In the genomic region with DNA sequence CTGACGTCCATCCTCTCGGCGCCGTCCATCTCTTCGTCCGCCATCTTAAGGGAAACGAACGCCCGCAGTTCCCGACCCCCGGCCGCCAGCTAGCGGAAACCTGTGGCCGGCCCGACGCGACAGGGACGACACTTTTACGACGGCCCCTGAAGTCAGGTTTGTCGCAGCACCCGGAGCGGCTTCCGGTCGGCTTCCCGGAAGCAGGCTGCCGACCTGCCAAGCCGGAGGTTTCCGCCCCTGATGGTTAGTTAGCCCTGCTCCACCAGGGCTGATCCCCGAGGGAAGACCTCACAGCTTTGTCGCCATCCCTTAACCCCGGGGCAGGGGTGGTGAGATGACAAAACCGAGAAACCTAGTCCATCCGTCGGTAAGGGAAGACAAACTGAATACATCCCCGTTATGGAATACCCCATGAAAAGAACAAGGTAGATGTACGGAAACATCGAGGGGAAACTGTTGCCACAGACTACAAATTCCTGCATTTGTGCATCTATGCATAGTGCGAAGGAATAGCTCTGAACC, we compare ENCODE assay signal across 8 mouse cellular contexts. TPM values are rescaled to one million over a fixed set of nuclear protein-coding genes. Genes with fewer than 3 reads are reported as not detected.
DNase-seq lines count a peak whose midpoint lies in the region.

A gene (minus strand): TSS at position 157 of the 522 bp plus-strand sequence.

- intact Hi-C loops in gastrocnemius, postnatal 14 days (cut with DNase I; ENCODE audit: low total_unique reads): no loop called here

- peak within 1 kb of the TSS; percentile 93 for H3K4me3 ChIP-seq in megakaryocyte, embryonic 14.5 days (replicated peaks)

- H3K9me3 ChIP-seq in megakaryocyte, embryonic 14.5 days: no peaks in the 10 kb centered on the region

- no peaks in the 10 kb centered on the region for H3K27me3 ChIP-seq in megakaryocyte, embryonic 14.5 days (replicated peaks)

- H3K36me3 ChIP-seq in megakaryocyte, embryonic 14.5 days (replicated peaks; ENCODE audit: low read length): peaks cover 11% of the 10 kb centered on the region

- DNase-seq in adrenal gland, adult (ENCODE audit: inconsistent age in 2 of 2, low spot score in 1 of 2): peak; percentile 90 to 94
- DNase-seq in embryo, embryonic 10 days (ENCODE audit: low spot score): peak; percentile 94
- peak; percentile 88 for DNase-seq in gastrocnemius, postnatal 14 days
- DNase-seq in induced T-regulatory cell, adult 2 months (ENCODE audit: low read depth): peak; percentile 94
- peak; percentile 49 to 79 for DNase-seq in left cerebral cortex, adult 9 months (ENCODE audit: low spot score in 2 of 2)
- DNase-seq in right cerebral cortex, adult 2 months (ENCODE audit: low spot score in 2 of 2): peak; percentile 83 to 86
- DNase-seq in urinary bladder, postnatal 10 days (ENCODE audit: low spot score): peak; percentile 25

- H3K4me1 ChIP-seq in megakaryocyte, embryonic 14.5 days: peaks cover 42% of the 10 kb centered on the region

RNA-seq across cellular contexts. Expression of the gene that starts here (rescaled TPM):
- total RNA-seq in gastrocnemius, postnatal 14 days (2021): 10 to 100 TPM; 18.5 to 20.0 TPM
- polyA plus RNA-seq in megakaryocyte, embryonic 14.5 days (2012; ENCODE audit: insufficient read depth, low replicate concordance): 3.7 TPM in 1 of 2 replicates, not detected in the other

Comparison
In these comparisons a context has a peak if more than half of its experiments do, and no peak if none do; other contexts are left out.
1. Peak in every context shown above with its lines: DNase-seq and H3K4me3 ChIP-seq.
2. DNase-seq: peak in every context shown above with its lines; median percentile 94 in embryo, embryonic 10 days; 94 in induced T-regulatory cell, adult 2 months; 92 in adrenal gland, adult; 88 in gastrocnemius, postnatal 14 days; 84 in right cerebral cortex, adult 2 months; 64 in left cerebral cortex, adult 9 months; 25 in urinary bladder, postnatal 10 days.